Mouse (Mus musculus): Measurements from ENCODE around the gene Mfng.

- no peak for TF ChIP-seq EP300 (IDR thresholded peaks at IDR 0.05; ENCODE audit: low read depth)
- no peak for TF ChIP-seq CTCF (IDR thresholded peaks at IDR 0.05; ENCODE audit: low read depth)
Observed at GRCm38 (mm10) chr15:78801571-78801970, 28.3 kb upstream of the Mfng start.

Measured in liver, embryonic 14.5 days (tissue).